Mouse (Mus musculus) myocyte (in vitro differentiated cells): Measurements from ENCODE around the gene Tlr9. TPM values are rescaled to one million over a fixed set of nuclear protein-coding genes. Genes with fewer than 3 reads are reported as not detected.

Source experiments
- H3K27me3 ChIP-seq: one replicate; pipeline ENCODE4 v1.6.1; 2011; ENCODE audit not compliant: control insufficient read depth, insufficient read depth, insufficient read length
- H3K36me3 ChIP-seq: one replicate; pipeline ENCODE4 v1.6.1; 2011; ENCODE audit not compliant: control insufficient read depth, insufficient read depth
- H3K4me2 ChIP-seq: one replicate; pipeline ENCODE4 v1.6.1; 2011; ENCODE audit warnings: low read depth, control low read depth
- H3K4me3 ChIP-seq: one replicate; pipeline ENCODE4 v1.5.1; 2011; ENCODE audit warnings: mild to moderate bottlenecking, control low read depth, moderate library complexity
- H3K79me2 ChIP-seq: one replicate; pipeline ENCODE4 v1.6.1; 2011; ENCODE audit not compliant: control insufficient read depth, insufficient read depth
- H3ac ChIP-seq: one replicate; pipeline ENCODE4 v1.6.1; 2011; ENCODE audit not compliant: control insufficient read depth, insufficient read length
- CEBPB ChIP-seq: IDR thresholded peaks from 2 replicates; pipeline ENCODE4 v1.6.1; 2011; ENCODE audit warnings: mild to moderate bottlenecking, moderate library complexity; ENCODE audit not compliant: poor library complexity, insufficient read depth, severe bottlenecking
- E2F4 ChIP-seq: IDR thresholded peaks from one replicate; pipeline ENCODE4 v1.6.1; 2011; ENCODE audit warnings: mild to moderate bottlenecking, control low read depth, moderate library complexity; ENCODE audit not compliant: insufficient read depth
- MAX ChIP-seq: IDR thresholded peaks from one replicate; pipeline ENCODE4 v1.6.1; 2011; ENCODE audit warnings: low read depth, mild to moderate bottlenecking, control low read depth
- MYOD1 ChIP-seq, 3 experiments: IDR thresholded peaks; one replicate each; pipeline ENCODE4 v1.6.1; 2011; ENCODE audit warnings: control low read depth in 2 of 3, low read depth in 2 of 3, mild to moderate bottlenecking in 2 of 3, moderate library complexity in 1 of 3; ENCODE audit not compliant: insufficient read length in 2 of 3, control insufficient read depth in 1 of 3
- MYOG ChIP-seq, 3 experiments: IDR thresholded peaks; one replicate each; pipeline ENCODE4 v1.6.1; 2011; ENCODE audit warnings: control low read depth in 2 of 3, low read depth in 2 of 3, mild to moderate bottlenecking in 2 of 3; ENCODE audit not compliant: insufficient read length in 2 of 3, control insufficient read depth in 1 of 3, insufficient read depth in 1 of 3
- POLR2A ChIP-seq: IDR thresholded peaks from one replicate; pipeline ENCODE4 v1.6.1; 2011; ENCODE audit warnings: low read depth, mild to moderate bottlenecking, control low read depth, moderate library complexity; ENCODE audit not compliant: insufficient read length
- POLR2AphosphoS2 ChIP-seq: IDR thresholded peaks from one replicate; pipeline ENCODE4 v1.6.1; 2011; ENCODE audit warnings: low read depth, control low read depth; ENCODE audit not compliant: insufficient read length
- REST ChIP-seq: IDR thresholded peaks from one replicate; pipeline ENCODE4 v1.6.1; 2011; ENCODE audit warnings: mild to moderate bottlenecking, control low read depth, moderate library complexity; ENCODE audit not compliant: insufficient read depth, insufficient read length
- SRF ChIP-seq: IDR thresholded peaks from one replicate; pipeline ENCODE4 v1.6.1; 2011; ENCODE audit warnings: low read depth; ENCODE audit not compliant: control insufficient read depth, insufficient read length
- TCF12 ChIP-seq: IDR thresholded peaks from one replicate; pipeline ENCODE4 v1.6.1; 2011; ENCODE audit warnings: mild to moderate bottlenecking, control low read depth; ENCODE audit not compliant: poor library complexity, insufficient read depth, severe bottlenecking
- TCF3 ChIP-seq: IDR thresholded peaks from one replicate; pipeline ENCODE4 v1.6.1; 2011; ENCODE audit warnings: low read depth, control low read depth; ENCODE audit not compliant: insufficient read length
- USF1 ChIP-seq: IDR thresholded peaks from one replicate; pipeline ENCODE4 v1.6.1; 2011; ENCODE audit warnings: low read depth, mild to moderate bottlenecking, control low read depth, moderate library complexity
- polyA plus RNA-seq: library from polyadenylated mRNA; unstranded; fragments of >200 nt; fragmentation: generic; extraction: Trizol; gene quantifications from one replicate; pipeline ENCODE4 v1.2.1, GENCODE M21; 2012; ENCODE audit warnings: missing spikeins

Tlr9 gene
- polyA plus RNA-seq, 1 experiment, result not detected

- Histone ChIP-seq H3ac (no peak overlapping the region), H3K27me3 (no peaks in the 10 kb centered on the region), H3K4me3 (no peak overlapping the region), H3K36me3 (peaks cover 10% of the 10 kb centered on the region), H3K79me2 (peaks cover 9% of the 10 kb centered on the region), H3K4me2 (no peak overlapping the region)
- TF ChIP-seq POLR2AphosphoS2 (no peak), REST (no peak), E2F4 (no peak), USF1 (no peak), POLR2A (no peak), TCF12 (no peak), MYOG (IDR thresholded peaks at IDR 0.05; ENCODE audit: control insufficient read depth in 1 of 3, insufficient read depth in 1 of 3, insufficient read length in 2 of 3, low read depth in 2 of 3) (no peak), MYOD1 (IDR thresholded peaks at IDR 0.05; ENCODE audit: control insufficient read depth in 1 of 3, insufficient read length in 2 of 3, low read depth in 2 of 3) (no peak), MAX (no peak), CEBPB (no peak), TCF3 (no peak), SRF (no peak)
Measured at GRCm38 (mm10) chr9:106242813-106243488, 20.6 kb downstream of the Tlr9 start.

DNA sequence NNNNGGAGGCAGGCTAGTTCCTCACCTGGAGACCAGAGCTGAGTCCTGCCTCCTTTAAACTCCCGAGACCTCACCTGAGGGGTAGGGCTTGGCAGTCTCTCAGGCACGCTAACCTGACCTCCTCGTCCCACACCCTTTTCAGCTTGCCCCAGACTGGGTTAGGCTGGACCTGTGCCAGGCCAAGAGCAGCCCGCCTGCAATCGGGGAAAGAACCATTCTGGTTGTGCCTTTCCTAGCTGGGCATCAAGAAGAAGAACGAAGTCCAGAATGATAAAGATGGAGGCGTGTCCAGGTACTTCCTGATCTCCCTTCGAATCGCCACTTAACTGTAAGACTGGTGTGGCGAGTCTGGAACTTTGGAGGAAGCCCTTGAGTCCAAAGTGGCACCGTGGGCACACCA is 27.2 kb downstream of the Tlr9 start:
- TF ChIP-seq USF1 (no peak), REST (no peak), CEBPB (no peak), MYOG (IDR thresholded peaks at IDR 0.05; ENCODE audit: control insufficient read depth in 1 of 3, insufficient read depth in 1 of 3, insufficient read length in 2 of 3, low read depth in 2 of 3) (no peak), MAX (no peak), POLR2AphosphoS2 (no peak), SRF (no peak), MYOD1 (IDR thresholded peaks at IDR 0.05; ENCODE audit: control insufficient read depth in 1 of 3, insufficient read length in 2 of 3, low read depth in 2 of 3) (no peak), TCF3 (no peak), POLR2A (no peak)
- peaks cover 9% of the 10 kb centered on the region for H3K79me2 ChIP-seq
- H3K4me2 ChIP-seq, result no peak overlapping the region
- H3ac ChIP-seq, result no peak overlapping the region
- H3K36me3 ChIP-seq, result no peaks in the 10 kb centered on the region
- no peaks in the 10 kb centered on the region for H3K27me3 ChIP-seq
- H3K4me3 ChIP-seq, result no peak overlapping the region

DNA sequence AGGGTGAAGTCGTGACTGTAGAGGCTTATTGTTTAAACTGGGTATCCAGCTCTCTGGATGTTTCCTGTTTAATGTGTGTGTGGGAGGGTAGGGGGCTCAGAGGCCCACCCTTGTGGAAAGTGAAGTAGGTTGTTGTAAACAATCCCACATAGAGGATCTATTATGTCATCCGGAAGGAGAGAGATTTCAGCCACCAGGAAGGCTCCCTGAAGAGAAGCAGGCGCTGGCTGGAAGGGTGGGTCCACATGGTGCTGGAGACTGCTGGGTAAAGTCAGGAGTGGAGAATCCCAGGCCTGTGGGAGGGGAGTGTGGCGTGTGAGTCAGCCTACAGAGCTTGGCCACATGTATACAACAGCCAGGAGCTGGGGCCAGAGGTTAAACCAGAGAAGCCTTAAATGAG is 27.8 kb downstream of the Tlr9 start:
- no peaks in the 10 kb centered on the region for H3K27me3 ChIP-seq
- TF ChIP-seq TCF3 (no peak), MYOD1 (IDR thresholded peaks at IDR 0.05; ENCODE audit: control insufficient read depth in 1 of 3, insufficient read length in 2 of 3, low read depth in 2 of 3) (no peak), SRF (no peak), USF1 (no peak), MAX (no peak), MYOG (IDR thresholded peaks at IDR 0.05; ENCODE audit: control insufficient read depth in 1 of 3, insufficient read depth in 1 of 3, insufficient read length in 2 of 3, low read depth in 2 of 3) (no peak), CEBPB (no peak)
- peaks cover 9% of the 10 kb centered on the region for H3K79me2 ChIP-seq
- H3ac ChIP-seq, result no peak overlapping the region
- H3K4me3 ChIP-seq, result no peak overlapping the region
- no peaks in the 10 kb centered on the region for H3K36me3 ChIP-seq
- H3K4me2 ChIP-seq, result no peak overlapping the region

- no peak for TF ChIP-seq USF1
- TF ChIP-seq MYOG (IDR thresholded peaks at IDR 0.05; ENCODE audit: control insufficient read depth in 1 of 3, insufficient read depth in 1 of 3, insufficient read length in 2 of 3, low read depth in 2 of 3), result no peak
- Histone ChIP-seq H3K4me3 (no peak overlapping the region), H3K36me3 (no peaks in the 10 kb centered on the region), H3K4me2 (no peak overlapping the region), H3K79me2 (peaks cover 9% of the 10 kb centered on the region), H3K27me3 (no peaks in the 10 kb centered on the region), H3ac (no peak overlapping the region)
Measured at GRCm38 (mm10) chr9:106251066-106251465, 28.7 kb downstream of the Tlr9 start.

- Histone ChIP-seq H3ac (no peak overlapping the region), H3K27me3 (peaks cover 11% of the 10 kb centered on the region), H3K4me2 (no peak overlapping the region), H3K36me3 (no peaks in the 10 kb centered on the region), H3K4me3 (no peak overlapping the region), H3K79me2 (no peaks in the 10 kb centered on the region)
- no peak for TF ChIP-seq POLR2AphosphoS2
- no peak for TF ChIP-seq POLR2A
- no peak for TF ChIP-seq REST
- TF ChIP-seq MAX, result no peak
- TF ChIP-seq MYOG (IDR thresholded peaks at IDR 0.05; ENCODE audit: control insufficient read depth in 1 of 3, insufficient read depth in 1 of 3, insufficient read length in 2 of 3, low read depth in 2 of 3), result no peak
- no peak for TF ChIP-seq TCF12
- no peak for TF ChIP-seq USF1
- no peak for TF ChIP-seq MYOD1 (IDR thresholded peaks at IDR 0.05; ENCODE audit: control insufficient read depth in 1 of 3, insufficient read length in 2 of 3, low read depth in 2 of 3)
- TF ChIP-seq TCF3, result no peak
- no peak for TF ChIP-seq CEBPB
- TF ChIP-seq E2F4, result no peak
Measured at GRCm38 (mm10) chr9:106254001-106254400, 31.6 kb downstream of the Tlr9 start.
